Mouse (Mus musculus) embryonic facial prominence, embryonic 15.5 days (tissue): ENCODE measurements at regions not wholly inside any gene's neighbourhood (a gene's known extent, or its start where the extent isn't known, plus 50 kb on each side); places are given as distances from the start of the nearest gene placed in this dataset.

ENCODE experiments used
- ATAC-seq: fragments of 200-750 bp; cut with Nextera tagmentation; 2 replicates; pipeline ENCODE4 v1.8.0; 2017; ENCODE audit warnings: low read depth, moderate TSS enrichment; ENCODE audit not compliant: insufficient number of reproducible peaks, low FRiP score, low TSS enrichment
- H3K27ac ChIP-seq: fragments of 300-500 bp; sonication (generic); replicated peaks from 2 replicates; pipeline ENCODE4 v1.5.1; 2015; ENCODE audit warnings: mild to moderate bottlenecking, inconsistent platforms
- H3K27me3 ChIP-seq: fragments of 300-500 bp; sonication (generic); 2 replicates; pipeline ENCODE4 v1.6.1; 2015; ENCODE audit warnings: inconsistent platforms
- H3K36me3 ChIP-seq: fragments of 300-500 bp; sonication (generic); 2 replicates; pipeline ENCODE4 v1.6.1; 2015; ENCODE audit warnings: mild to moderate bottlenecking, inconsistent platforms
- H3K4me1 ChIP-seq: fragments of 300-500 bp; sonication (generic); 2 replicates; pipeline ENCODE4 v1.6.1; 2015; ENCODE audit warnings: inconsistent platforms
- H3K4me2 ChIP-seq: fragments of 300-500 bp; sonication (generic); replicated peaks from 2 replicates; pipeline ENCODE4 v1.6.1; 2015; ENCODE audit warnings: mild to moderate bottlenecking, inconsistent platforms
- H3K4me3 ChIP-seq: fragments of 300-500 bp; sonication (generic); replicated peaks from 2 replicates; pipeline ENCODE4 v1.5.1; 2015; ENCODE audit warnings: mild to moderate bottlenecking, inconsistent platforms
- H3K9ac ChIP-seq: fragments of 300-500 bp; sonication (generic); 2 replicates; pipeline ENCODE4 v1.6.1; 2015; ENCODE audit warnings: inconsistent platforms
- H3K9me3 ChIP-seq: fragments of 300-500 bp; sonication (generic); replicated peaks from 2 replicates; pipeline ENCODE4 v1.6.1; 2016; ENCODE audit warnings: inconsistent platforms
- WGBS: fragments of 180-500 bp; shearing (Covaris S2); methylation state at CpG from one replicate; pipeline ENCODE4 v1.1.7; 2015; 5-methylcytosine and 5-hydroxymethylcytosine counted together

- H3K9ac ChIP-seq = no peak overlapping the region
- no peak for ATAC-seq
- H3K36me3 ChIP-seq = no peaks in the 10 kb centered on the region
- no peak overlapping the region for H3K4me3 ChIP-seq
- no peaks in the 10 kb centered on the region for H3K9me3 ChIP-seq
- no peaks in the 10 kb centered on the region for H3K27me3 ChIP-seq
- H3K4me2 ChIP-seq = peak overlapping the region; percentile 35
- peaks cover 23% of the 10 kb centered on the region for H3K4me1 ChIP-seq
- 43% methylated on average over 6 of the region's 6 CpGs for WGBS
- peak overlapping the region; percentile 19; the same call in 1 of the 2 replicates for H3K27ac ChIP-seq
Measured at GRCm38 (mm10) chr2:74244203-74244602, 333.1 kb upstream of the Atp5g3 start.

GRCm38 (mm10) chr2:74243801-74244200 is 332.7 kb upstream of the Atp5g3 start:
- peak; percentile 82; the same call in 1 of the 2 replicates for ATAC-seq
- H3K27ac ChIP-seq = peak overlapping the region; percentile 67
- H3K36me3 ChIP-seq = no peaks in the 10 kb centered on the region
- H3K9me3 ChIP-seq = no peaks in the 10 kb centered on the region
- peak overlapping the region; percentile 35 for H3K4me2 ChIP-seq
- WGBS = 15% methylated on average over 9 of the region's 9 CpGs
- peaks cover 24% of the 10 kb centered on the region for H3K4me1 ChIP-seq
- H3K9ac ChIP-seq = no peak overlapping the region
- H3K4me3 ChIP-seq = no peak overlapping the region
- H3K27me3 ChIP-seq = no peaks in the 10 kb centered on the region

GRCm38 (mm10) chr2:74239586-74239985 is 328.5 kb upstream of the Atp5g3 start:
- Histone ChIP-seq H3K36me3 (no peaks in the 10 kb centered on the region), H3K27ac (no peak overlapping the region), H3K4me2 (no peak overlapping the region), H3K9me3 (no peaks in the 10 kb centered on the region), H3K4me1 (peaks cover 24% of the 10 kb centered on the region), H3K27me3 (no peaks in the 10 kb centered on the region), H3K4me3 (no peak overlapping the region), H3K9ac (no peak overlapping the region)
- WGBS = 29% methylated on average over 10 of the region's 10 CpGs
- ATAC-seq = no peak

GRCm38 (mm10) chr2:74217437-74217836 is 306.3 kb upstream of the Atp5g3 start:
- Histone ChIP-seq H3K27me3 (no peaks in the 10 kb centered on the region), H3K9me3 (no peaks in the 10 kb centered on the region), H3K4me2 (no peak overlapping the region), H3K4me3 (no peak overlapping the region), H3K36me3 (no peaks in the 10 kb centered on the region), H3K9ac (no peak overlapping the region), H3K27ac (no peak overlapping the region), H3K4me1 (peaks cover 18% of the 10 kb centered on the region)
- 61% methylated on average over 3 of the region's 3 CpGs for WGBS
- ATAC-seq = no peak

GRCm38 (mm10) chr2:74210210-74210609 is 299.1 kb upstream of the Atp5g3 start:
- Histone ChIP-seq H3K27me3 (no peaks in the 10 kb centered on the region), H3K4me3 (no peak overlapping the region), H3K36me3 (no peaks in the 10 kb centered on the region), H3K9ac (no peak overlapping the region), H3K27ac (no peak overlapping the region), H3K4me1 (peaks cover 4% of the 10 kb centered on the region; the same call in 1 of the 2 replicates), H3K4me2 (no peak overlapping the region), H3K9me3 (no peaks in the 10 kb centered on the region)
- ATAC-seq = no peak
- WGBS = 48% methylated on average over 9 of the region's 9 CpGs

- Histone ChIP-seq H3K27ac (no peak overlapping the region), H3K9ac (no peak overlapping the region), H3K4me1 (peaks cover 4% of the 10 kb centered on the region; the same call in 1 of the 2 replicates), H3K4me2 (no peak overlapping the region), H3K36me3 (no peaks in the 10 kb centered on the region), H3K9me3 (no peaks in the 10 kb centered on the region), H3K27me3 (no peaks in the 10 kb centered on the region), H3K4me3 (no peak overlapping the region)
- ATAC-seq = no peak
- WGBS = 54% methylated on average over 3 of the region's 3 CpGs
Measured at GRCm38 (mm10) chr2:74209421-74209917, 298.3 kb upstream of the Atp5g3 start.

GRCm38 (mm10) chr2:74207440-74207839 is 296.3 kb upstream of the Atp5g3 start:
- Histone ChIP-seq H3K27ac (no peak overlapping the region), H3K9ac (no peak overlapping the region), H3K9me3 (no peaks in the 10 kb centered on the region), H3K4me2 (no peak overlapping the region), H3K4me1 (peaks cover 4% of the 10 kb centered on the region; the same call in 1 of the 2 replicates), H3K27me3 (no peaks in the 10 kb centered on the region), H3K4me3 (no peak overlapping the region), H3K36me3 (no peaks in the 10 kb centered on the region)
- ATAC-seq = no peak
- 49% methylated on average over 10 of the region's 10 CpGs for WGBS

GRCm38 (mm10) chr2:74202776-74203175 is 291.6 kb upstream of the Atp5g3 start:
- no peaks in the 10 kb centered on the region for H3K36me3 ChIP-seq
- 57% methylated on average over 3 of the region's 3 CpGs for WGBS
- no peak overlapping the region for H3K4me3 ChIP-seq
- no peak overlapping the region for H3K9ac ChIP-seq
- no peak for ATAC-seq
- peaks cover 4% of the 10 kb centered on the region; the same call in 1 of the 2 replicates for H3K4me1 ChIP-seq
- H3K27ac ChIP-seq = no peak overlapping the region
- H3K9me3 ChIP-seq = no peaks in the 10 kb centered on the region
- H3K4me2 ChIP-seq = no peak overlapping the region
- no peaks in the 10 kb centered on the region for H3K27me3 ChIP-seq

- 39% methylated on average over 11 of the region's 11 CpGs for WGBS
- Histone ChIP-seq H3K4me2 (no peak overlapping the region), H3K27me3 (no peaks in the 10 kb centered on the region), H3K36me3 (no peaks in the 10 kb centered on the region), H3K9ac (no peak overlapping the region), H3K27ac (no peak overlapping the region), H3K4me1 (peaks cover 4% of the 10 kb centered on the region; the same call in 1 of the 2 replicates), H3K9me3 (no peaks in the 10 kb centered on the region), H3K4me3 (no peak overlapping the region)
- ATAC-seq = no peak
Measured at GRCm38 (mm10) chr2:74201608-74202323, 290.6 kb upstream of the Atp5g3 start.

- Histone ChIP-seq H3K27me3 (no peaks in the 10 kb centered on the region), H3K9ac (no peak overlapping the region), H3K4me3 (no peak overlapping the region), H3K4me2 (no peak overlapping the region), H3K4me1 (peaks cover 4% of the 10 kb centered on the region; the same call in 1 of the 2 replicates), H3K9me3 (no peaks in the 10 kb centered on the region; the same call in 1 of the 2 replicates), H3K36me3 (no peaks in the 10 kb centered on the region), H3K27ac (no peak overlapping the region)
- ATAC-seq = no peak
- 48% methylated on average over 12 of the region's 12 CpGs for WGBS
Measured at GRCm38 (mm10) chr2:74199550-74199949, 288.4 kb upstream of the Atp5g3 start.

GRCm38 (mm10) chr2:74187963-74188790 is 277.1 kb upstream of the Atp5g3 start:
- H3K27ac ChIP-seq = no peak overlapping the region
- no peak overlapping the region for H3K4me2 ChIP-seq
- peaks cover 4% of the 10 kb centered on the region; the same call in 1 of the 2 replicates for H3K4me1 ChIP-seq
- H3K9me3 ChIP-seq = peaks cover 4% of the 10 kb centered on the region; the same call in 1 of the 2 replicates
- H3K9ac ChIP-seq = no peak overlapping the region
- ATAC-seq = no peak
- no peaks in the 10 kb centered on the region for H3K27me3 ChIP-seq
- 20% methylated on average over 8 of the region's 8 CpGs for WGBS
- no peak overlapping the region for H3K4me3 ChIP-seq
- H3K36me3 ChIP-seq = no peaks in the 10 kb centered on the region
